Mouse (Mus musculus) bone marrow macrophage, adult 2 months (primary cell): Measurements from ENCODE around the gene Ptpa.

Experiments used
- CTCF ChIP-seq: IDR thresholded peaks from 2 replicates; pipeline ENCODE4 v1.5.1; 2012; ENCODE audit warnings: low read depth, mild to moderate bottlenecking, low read length, moderate library complexity
- POLR2A ChIP-seq: IDR thresholded peaks from 2 replicates; pipeline ENCODE4 v1.6.1; 2012; ENCODE audit warnings: mild to moderate bottlenecking, low read depth, low read length, borderline replicate concordance

GRCm38 (mm10) chr2:30495000-30495908 lies 79.4 kb downstream of the Ptpa start:
- no peak for TF ChIP-seq POLR2A
- TF ChIP-seq CTCF: no peak
